Mouse (Mus musculus) c-Kit-positive CD71-negative TER-119-negative erythroid progenitor cells, embryonic 14.5 days (primary cell): ENCODE measurements around the gene Cd164l2.

Source experiments
- DNase-seq: peaks from one replicate; pipeline ENCODE4 v3.0.0-alpha.2; 2013; ENCODE audit warnings: low read depth

Gene Cd164l2

DNA sequence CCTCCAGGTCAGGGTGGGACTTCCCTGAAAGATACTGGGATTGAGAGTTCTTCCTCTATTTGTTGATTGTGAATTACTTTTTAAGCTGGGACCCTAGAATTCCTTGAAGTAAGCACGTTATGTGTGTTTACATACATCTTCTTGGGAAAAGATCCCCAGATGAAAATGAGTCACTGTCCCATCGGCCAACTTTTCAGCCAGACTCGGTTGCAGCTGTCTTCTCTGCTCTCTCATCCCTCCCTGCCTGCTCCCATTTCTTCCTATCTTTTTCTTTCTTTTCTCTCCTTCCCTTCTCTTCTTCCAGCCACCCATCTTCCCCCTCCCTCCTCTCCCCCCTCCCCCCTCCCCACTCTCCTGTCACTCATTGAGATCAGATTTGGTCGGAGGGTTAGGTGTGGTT is 16.9 kb upstream of the Cd164l2 start:
- no peak for DNase-seq

GRCm38 (mm10) chr4:133196136-133196535 is 15.8 kb upstream of the Cd164l2 start:
- no peak for DNase-seq

GRCm38 (mm10) chr4:133196852-133197251 is 15.1 kb upstream of the Cd164l2 start:
- DNase-seq = no peak

DNA sequence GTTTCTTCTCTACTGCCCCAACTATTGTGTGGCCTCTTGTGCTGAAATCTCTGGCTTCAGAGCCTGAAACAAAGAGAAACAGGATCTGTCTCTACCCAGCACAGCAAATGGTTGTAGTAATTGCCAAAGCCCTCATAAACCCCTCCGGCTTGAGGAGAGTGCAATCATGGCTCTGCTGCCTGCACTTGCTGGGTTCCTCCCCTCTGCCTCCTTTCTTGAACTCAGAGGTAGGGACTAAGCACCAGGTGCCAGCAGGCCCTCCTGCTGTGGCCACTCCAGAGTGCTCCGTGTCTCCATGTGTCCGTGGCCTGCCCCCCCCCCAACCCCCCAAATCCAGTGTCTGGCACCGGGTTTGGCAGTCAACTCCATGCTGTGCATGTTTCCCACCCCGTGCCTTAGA is 14.6 kb upstream of the Cd164l2 start:
- DNase-seq = no peak

- no peak for DNase-seq
Observed at GRCm38 (mm10) chr4:133197801-133198286, 14.1 kb upstream of the Cd164l2 start.

DNA sequence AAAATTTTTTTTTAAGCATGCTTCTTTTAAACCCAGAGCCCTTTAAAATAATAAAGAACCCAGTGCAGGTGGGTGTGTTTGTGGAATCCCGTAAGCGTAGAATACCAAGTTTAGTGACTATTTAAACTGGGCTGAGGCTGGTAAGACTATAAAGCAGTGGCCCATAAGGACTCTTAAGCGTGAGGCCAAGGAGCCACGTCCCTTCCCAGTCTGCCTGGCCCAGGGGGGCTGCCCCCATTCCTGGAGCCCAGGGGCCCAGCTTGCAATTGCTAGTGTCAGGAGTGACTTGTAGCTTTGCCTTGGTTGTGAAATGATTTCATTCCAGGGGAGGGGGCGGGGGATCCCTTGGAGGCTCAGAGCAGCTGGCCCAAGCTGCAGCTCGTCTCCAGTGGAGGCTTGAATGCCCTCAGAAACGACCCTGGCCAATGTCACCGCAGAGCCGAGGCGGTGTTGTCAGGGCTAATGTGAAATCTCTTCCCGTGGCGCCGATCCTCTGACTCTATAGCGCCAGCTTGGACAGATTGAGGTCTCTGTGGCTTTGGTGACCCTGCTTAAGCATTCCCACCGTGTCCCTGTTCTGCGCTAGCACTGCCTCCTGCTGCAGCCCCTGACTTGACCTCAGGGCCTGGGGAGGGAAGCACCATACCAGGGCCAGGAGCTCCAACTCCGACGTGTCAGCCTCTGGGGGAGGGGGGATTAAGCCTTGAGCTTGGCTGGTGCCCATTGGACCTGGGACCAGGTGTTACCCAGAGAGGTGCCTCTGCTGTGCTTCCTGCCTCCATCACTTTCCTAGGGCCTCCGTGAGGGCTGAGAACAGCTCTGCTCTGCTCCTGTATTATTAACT is 13.4 kb upstream of the Cd164l2 start:
- no peak for DNase-seq

DNA sequence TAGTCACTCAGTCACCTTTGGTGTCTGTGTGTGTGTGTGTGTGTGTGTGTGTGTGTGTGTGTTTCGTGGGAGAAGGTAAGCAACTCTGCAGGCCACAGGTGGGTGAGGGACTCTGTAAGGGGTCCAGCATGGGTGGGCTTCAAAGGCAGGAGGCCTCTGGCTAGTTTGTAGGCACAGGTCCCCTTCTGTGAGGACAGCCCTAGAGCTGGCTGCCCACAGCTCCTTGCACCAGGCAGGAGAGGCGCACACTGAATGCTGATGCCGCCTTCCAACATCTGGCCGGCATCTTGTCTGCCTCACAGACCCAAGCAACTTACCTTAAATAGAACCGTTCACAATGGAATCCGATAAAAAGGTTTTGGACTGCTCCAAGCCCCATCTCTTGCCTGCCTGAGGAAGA is 12.2 kb upstream of the Cd164l2 start:
- DNase-seq = no peak

- no peak for DNase-seq
Observed at GRCm38 (mm10) chr4:133200343-133200742, 11.6 kb upstream of the Cd164l2 start.

DNA sequence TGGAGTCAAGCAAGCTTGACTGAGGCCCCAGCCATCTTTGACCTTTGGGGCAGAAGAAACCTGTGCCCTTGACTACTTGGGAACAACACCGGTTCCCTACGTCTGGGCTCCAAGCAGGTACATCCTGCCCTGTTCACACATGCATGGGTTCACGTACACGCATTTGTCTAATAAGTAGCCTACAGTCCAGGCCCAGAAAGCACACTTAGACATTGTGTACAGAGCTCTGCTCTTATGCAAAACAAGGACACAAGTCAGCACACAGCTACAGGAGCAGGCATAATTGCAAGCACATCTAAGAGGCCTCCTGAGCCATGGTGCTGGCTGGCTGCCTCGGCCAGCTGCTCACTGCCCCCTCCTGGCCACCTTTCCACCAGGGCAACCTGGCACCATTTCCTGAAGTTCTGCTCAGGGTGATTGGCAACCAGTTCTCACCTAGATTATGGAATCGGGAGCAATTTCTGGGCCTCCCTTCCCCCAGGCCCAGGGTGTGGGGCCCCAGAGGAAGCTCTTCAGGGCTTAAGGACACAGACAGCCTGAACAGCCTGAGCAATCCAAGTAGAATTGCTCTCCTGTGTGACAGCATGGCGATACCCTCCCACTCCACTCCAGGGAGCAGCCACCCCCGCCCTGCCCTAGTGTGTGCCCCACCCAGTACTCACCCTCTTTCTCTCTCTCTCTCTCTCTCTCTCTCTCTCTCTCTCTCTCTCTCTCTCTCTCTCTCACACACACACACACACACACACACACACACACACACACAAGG is 10.7 kb upstream of the Cd164l2 start:
- DNase-seq = no peak

GRCm38 (mm10) chr4:133202254-133202653 is 9.7 kb upstream of the Cd164l2 start:
- no peak for DNase-seq

GRCm38 (mm10) chr4:133203591-133203990 is 8.3 kb upstream of the Cd164l2 start:
- no peak for DNase-seq

DNA sequence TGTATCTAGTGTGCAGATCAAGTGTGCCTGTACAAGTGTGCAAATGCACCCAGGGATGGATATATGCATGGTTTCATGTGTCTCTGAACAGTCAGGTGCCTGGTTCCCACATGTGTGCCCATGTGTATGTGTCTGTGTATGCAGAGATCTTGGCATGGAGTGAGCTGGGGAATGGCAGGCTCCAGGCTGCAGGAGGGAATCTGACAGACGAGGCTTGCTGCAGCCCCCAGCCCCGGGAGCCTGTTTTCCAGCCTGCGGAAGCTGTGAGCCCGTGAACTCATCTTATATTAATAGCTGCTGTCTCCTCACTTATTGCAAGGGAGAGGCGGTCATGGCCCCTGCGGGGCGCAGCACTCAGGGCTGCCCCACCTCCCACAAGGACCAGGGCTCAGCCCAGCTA is 7.6 kb upstream of the Cd164l2 start:
- no peak for DNase-seq

DNA sequence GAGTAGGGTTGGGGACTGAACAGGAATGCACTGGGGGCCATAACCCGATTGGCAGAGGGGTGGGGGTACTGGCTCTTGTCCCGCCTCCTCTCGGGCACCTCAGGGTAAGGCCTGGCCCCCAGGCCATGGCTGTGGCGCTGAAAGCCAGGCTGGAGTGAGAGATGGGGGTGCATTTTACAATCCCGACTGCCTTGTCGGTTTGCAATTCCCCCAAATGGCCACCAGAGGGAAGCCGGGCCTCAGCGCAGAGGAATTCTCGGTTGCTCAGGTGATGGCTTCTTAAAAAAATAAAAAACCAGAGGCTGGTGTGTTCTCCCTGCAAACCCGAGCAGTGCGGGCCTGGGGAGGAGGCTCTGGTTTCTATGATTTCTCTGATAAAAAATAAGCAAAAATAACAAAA is 2.6 kb upstream of the Cd164l2 start:
- no peak for DNase-seq

- no peak for DNase-seq
Observed at GRCm38 (mm10) chr4:133210023-133210787, 1.7 kb upstream of the Cd164l2 start.

GRCm38 (mm10) chr4:133210788-133211390 is 1.0 kb upstream of the Cd164l2 start:
- no peak for DNase-seq

DNA sequence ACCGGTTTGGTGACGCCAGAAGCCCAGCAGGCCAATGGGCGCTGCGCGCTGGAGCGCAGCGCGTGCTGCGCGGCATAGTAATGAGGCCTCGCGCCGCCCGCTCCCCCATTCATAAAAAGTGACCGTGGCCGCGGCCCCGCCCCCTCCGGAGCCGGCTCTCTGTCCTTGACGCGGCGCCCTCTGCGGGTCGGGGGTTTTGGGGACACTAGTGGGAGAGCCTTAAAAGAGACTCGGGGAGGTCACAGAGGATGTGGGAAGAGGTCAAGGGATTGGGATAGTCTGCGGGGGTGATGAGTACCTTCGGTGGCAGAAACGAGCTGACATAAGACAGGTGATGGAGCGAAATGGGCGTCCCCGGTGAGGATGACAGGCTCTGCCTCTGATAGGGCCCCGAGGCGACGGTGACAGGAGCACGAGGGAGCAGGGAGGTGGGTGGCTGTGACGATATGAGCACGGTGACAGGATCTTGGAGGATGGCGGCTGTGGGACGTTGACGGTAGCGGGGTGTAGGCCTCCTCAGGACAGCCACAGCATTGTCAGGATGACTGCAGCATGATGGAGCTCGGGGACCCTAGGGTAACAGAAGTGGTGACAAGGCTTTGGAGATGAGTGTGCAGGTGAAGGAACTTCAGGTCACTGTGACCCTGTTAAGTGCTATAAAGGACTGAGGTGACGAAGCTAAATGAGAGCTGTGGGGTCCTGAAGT is 784 bp downstream of the Cd164l2 start:
- DNase-seq = peak; percentile 66

- DNase-seq = no peak
Observed at GRCm38 (mm10) chr4:133213268-133213590, 1.3 kb downstream of the Cd164l2 start.

GRCm38 (mm10) chr4:133213661-133214060 is 1.7 kb downstream of the Cd164l2 start:
- no peak for DNase-seq

DNA sequence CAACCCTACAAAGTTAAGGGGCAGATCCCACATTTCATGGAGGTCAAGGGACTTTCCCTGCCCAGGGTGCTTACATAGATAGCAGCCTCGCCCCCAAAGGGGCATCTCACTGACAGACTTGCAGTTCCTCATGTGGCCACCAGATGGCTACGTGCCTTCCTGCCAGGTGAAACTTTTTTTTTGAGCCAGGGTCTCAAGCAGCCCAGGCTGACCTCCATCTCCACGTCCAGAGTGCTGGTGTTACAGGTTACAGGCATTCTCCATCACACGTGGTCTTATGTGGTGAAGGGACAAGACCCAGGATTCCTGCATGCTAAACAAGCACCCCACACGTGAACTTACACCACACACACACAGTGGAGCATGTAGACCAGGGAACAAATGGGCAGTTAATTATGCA is 5.7 kb downstream of the Cd164l2 start:
- peak; percentile 62 for DNase-seq

GRCm38 (mm10) chr4:133218745-133219144 is 6.8 kb downstream of the Cd164l2 start:
- no peak for DNase-seq

DNA sequence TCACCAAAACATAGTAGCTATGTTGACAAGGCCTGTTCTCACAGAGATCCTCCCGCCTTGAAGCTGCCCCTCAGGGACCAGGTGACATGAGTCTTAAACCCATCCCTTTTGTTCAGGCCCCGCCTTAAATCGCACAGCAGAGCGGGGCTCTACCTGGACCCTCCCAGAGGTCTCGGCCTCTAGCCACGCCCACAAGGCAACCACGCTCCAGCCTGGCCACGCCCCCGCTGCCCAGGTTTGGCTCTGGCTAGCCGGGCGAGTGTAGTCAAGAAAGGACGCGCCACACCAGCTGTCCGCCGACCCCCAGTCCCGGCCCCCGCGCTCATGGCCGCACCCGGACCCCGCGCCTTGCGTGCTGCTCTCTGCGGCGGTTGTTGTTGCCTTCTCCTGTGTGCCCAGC is 8.7 kb downstream of the Cd164l2 start:
- no peak for DNase-seq

DNA sequence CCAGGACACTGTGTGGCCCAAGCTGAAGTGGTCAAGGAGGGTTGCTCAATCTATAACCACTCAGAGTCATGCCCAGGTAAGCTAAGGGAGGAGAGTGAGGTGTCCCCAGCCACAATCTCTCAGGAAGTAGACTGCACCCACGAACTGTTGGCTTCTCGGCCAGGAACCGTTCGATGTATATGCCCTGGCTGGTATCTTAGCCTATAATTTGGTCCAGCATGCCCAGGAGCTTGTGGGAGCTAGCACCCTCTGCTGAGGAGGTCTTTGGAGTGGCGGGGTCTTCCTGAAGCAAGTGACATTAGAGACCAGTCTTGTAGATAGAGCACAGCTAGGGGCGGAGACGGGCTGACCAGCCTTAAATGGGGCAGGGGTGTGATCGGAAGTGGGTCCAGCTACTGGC is 9.8 kb downstream of the Cd164l2 start:
- DNase-seq = no peak
